Mouse (Mus musculus) small intestine, adult 2 months (tissue): ENCODE measurements around the gene Msi2. TPM values are rescaled to one million over a fixed set of nuclear protein-coding genes. Genes with fewer than 3 reads are reported as not detected.

Experiments
- H3K27ac ChIP-seq: fragments of 200-500 bp; 2 replicates; pipeline ENCODE4 v1.5.1; 2012; ENCODE audit warnings: low read depth, low read length, control low read depth, inconsistent platforms; ENCODE audit not compliant: insufficient read depth
- H3K27me3 ChIP-seq: fragments of 200-500 bp; 2 replicates; pipeline ENCODE4 v1.6.1; 2012; ENCODE audit warnings: mild to moderate bottlenecking, moderate library complexity, low read length, inconsistent platforms; ENCODE audit not compliant: control insufficient read depth, insufficient read depth
- H3K36me3 ChIP-seq: fragments of 200-500 bp; 2 replicates; pipeline ENCODE4 v1.6.1; 2012; ENCODE audit warnings: mild to moderate bottlenecking, low read length, control low read depth, inconsistent platforms; ENCODE audit not compliant: control insufficient read depth, insufficient read depth
- H3K4me1 ChIP-seq: fragments of 200-500 bp; 2 replicates; pipeline ENCODE4 v1.6.1; 2012; ENCODE audit warnings: low read length, inconsistent platforms, mixed read lengths; ENCODE audit not compliant: control insufficient read depth, insufficient read depth, insufficient read length
- H3K4me3 ChIP-seq: fragments of 200-500 bp; 2 replicates; pipeline ENCODE4 v1.5.1; 2012; ENCODE audit warnings: low read depth, mild to moderate bottlenecking, control low read depth, inconsistent platforms, low read length, moderate library complexity
- CTCF ChIP-seq: fragments of 200-500 bp; IDR thresholded peaks from 2 replicates; pipeline ENCODE4 v1.5.1; 2012; ENCODE audit warnings: low read depth, mild to moderate bottlenecking, control low read depth, inconsistent platforms, low read length, moderate library complexity, mixed read lengths; ENCODE audit not compliant: insufficient replicate concordance, insufficient read length; ENCODE audit errors: extremely low read depth
- POLR2A ChIP-seq: fragments of 200-500 bp; IDR thresholded peaks from 2 replicates; pipeline ENCODE4 v1.6.1; 2012; ENCODE audit warnings: low read depth, mild to moderate bottlenecking, control low read depth, inconsistent platforms, low read length, moderate library complexity
- WGBS: fragments of 180-500 bp; shearing (Covaris S2); methylation state at CpG from one replicate; pipeline ENCODE4 v1.1.7; 2018; 5-methylcytosine and 5-hydroxymethylcytosine counted together
- polyA plus RNA-seq: library from polyadenylated mRNA; depleted of rRNA; stranded (reverse); fragments of >200 nt; gene quantifications from 2 replicates; pipeline ENCODE4 v1.2.3, GENCODE M21; 2012

The Msi2 gene
- polyA plus RNA-seq, 1 experiment = 8.8 TPM

DNA sequence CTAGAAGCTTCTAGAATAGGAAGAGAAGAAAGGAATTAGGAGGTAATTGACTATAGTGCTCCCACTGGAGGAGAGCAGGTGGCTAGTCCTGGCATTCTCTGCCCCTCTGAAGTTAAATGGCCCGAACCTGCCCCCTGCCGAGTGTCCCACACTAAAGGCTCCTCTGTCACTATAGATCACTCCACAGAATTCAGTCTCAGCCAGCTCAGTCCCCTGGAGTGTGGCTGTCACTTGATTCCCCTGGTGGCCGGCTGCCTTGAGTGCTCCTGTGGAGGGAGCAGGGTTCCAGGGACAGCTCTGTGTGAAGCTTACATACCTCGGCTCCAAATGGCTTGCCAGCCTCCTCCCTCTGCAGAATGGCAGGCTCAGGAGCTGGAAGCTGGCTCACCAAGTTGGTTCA is 391.3 kb downstream of the Msi2 start:
- H3K4me3 ChIP-seq = no peak overlapping the region
- peaks cover 2% of the 10 kb centered on the region; the same call in 1 of the 2 replicates for H3K4me1 ChIP-seq
- TF ChIP-seq POLR2A (no peak), CTCF (no peak)
- H3K36me3 ChIP-seq = no peaks in the 10 kb centered on the region
- H3K27ac ChIP-seq = no peak overlapping the region
- 38% methylated on average over 4 of the region's 4 CpGs for WGBS
- no peaks in the 10 kb centered on the region for H3K27me3 ChIP-seq

DNA sequence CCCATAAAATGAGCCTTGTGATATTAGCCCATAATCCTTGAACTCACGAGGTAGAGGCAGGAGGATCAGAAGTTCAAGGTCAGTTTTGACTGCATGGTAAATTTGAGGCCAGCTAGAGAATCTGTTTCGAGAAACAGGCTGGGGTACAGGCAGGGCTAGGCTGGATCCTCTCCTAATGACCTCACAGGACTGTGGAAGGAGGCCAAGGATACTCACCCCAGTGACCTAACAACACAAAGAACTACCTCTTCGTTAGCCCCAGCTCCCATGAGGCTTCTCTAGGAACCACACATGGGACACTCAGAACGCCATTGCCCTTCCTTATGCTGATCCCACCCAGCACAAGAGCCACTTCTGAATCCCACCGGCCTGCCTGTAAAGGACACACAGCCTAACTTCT is 399.5 kb downstream of the Msi2 start:
- Histone ChIP-seq H3K4me3 (no peak overlapping the region), H3K27ac (no peak overlapping the region), H3K36me3 (no peaks in the 10 kb centered on the region), H3K27me3 (no peaks in the 10 kb centered on the region), H3K4me1 (no peaks in the 10 kb centered on the region)
- TF ChIP-seq POLR2A (no peak), CTCF (no peak)
- 67% methylated on average over 5 of the region's 5 CpGs for WGBS

DNA sequence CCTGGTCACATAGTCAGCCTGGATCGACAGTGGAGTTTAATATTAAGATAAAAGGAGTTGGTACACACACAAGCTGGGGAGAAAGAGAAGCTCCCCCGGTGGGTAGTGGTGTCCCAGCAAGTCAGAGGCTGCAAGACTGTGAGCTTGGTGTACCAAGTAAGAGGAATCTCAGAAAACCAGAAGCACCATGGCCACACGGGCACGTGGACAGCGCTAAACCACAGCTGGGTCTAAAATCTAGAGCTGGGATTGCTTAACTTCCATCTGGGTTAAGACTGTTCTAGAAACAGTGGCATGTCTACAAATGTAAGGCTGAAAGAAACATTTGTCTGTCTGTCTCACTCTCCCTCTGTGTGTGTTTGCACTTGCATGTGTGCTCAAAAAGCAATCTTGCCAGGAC is 402.9 kb downstream of the Msi2 start:
- H3K36me3 ChIP-seq = no peaks in the 10 kb centered on the region
- WGBS = 79% methylated on average over 5 of the region's 5 CpGs

DNA sequence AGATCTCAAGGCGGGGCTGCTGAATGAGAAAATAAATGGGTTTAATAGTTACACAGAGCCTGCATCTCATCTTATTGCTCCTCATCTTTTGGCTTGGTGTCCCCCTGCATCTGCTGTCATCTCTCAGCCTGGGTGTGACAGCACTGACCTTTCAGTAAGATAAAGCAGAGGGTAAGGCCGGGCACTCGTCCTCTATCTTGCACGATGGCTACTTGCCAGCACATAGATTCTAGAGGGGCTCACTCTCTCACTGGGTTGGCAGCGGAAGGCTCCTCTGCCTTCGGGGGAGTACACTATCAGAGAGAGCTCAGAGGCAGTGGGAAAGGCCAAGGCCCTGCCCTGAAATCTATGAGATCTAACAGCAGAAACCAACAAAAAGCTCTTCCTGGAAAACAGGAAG is 403.8 kb downstream of the Msi2 start:
- no peak for TF ChIP-seq CTCF
- TF ChIP-seq POLR2A = no peak
- WGBS = 65% methylated on average over 6 of the region's 6 CpGs
- no peaks in the 10 kb centered on the region for H3K36me3 ChIP-seq
- no peak overlapping the region for H3K4me3 ChIP-seq
- H3K4me1 ChIP-seq = no peaks in the 10 kb centered on the region
- no peaks in the 10 kb centered on the region for H3K27me3 ChIP-seq
- no peak overlapping the region for H3K27ac ChIP-seq

More for the DNA sequence above, 402.9 kb downstream of the Msi2 start:
- Histone ChIP-seq H3K27ac (no peak overlapping the region), H3K4me3 (no peak overlapping the region), H3K27me3 (no peaks in the 10 kb centered on the region), H3K4me1 (no peaks in the 10 kb centered on the region)
- TF ChIP-seq CTCF (no peak), POLR2A (no peak)

DNA sequence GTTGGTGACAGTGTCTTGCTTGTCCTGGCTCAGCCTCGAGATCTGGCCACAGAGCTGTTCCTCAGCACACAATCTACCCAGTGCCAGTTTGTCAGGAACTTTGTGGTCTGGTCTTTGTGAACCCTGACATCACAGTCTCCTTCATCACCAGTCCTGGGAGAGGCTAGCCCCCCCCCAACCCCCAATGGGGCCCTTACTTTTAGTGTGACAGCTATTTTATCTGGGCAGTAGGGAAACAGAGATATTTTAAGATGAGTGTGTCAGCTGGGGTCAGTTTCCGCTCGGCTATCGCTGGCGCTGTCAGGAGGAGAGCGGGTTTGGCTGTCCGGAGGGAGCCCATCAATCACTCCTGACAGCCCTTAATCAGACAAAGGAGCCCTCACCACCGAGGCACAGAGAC is 404.8 kb downstream of the Msi2 start:
- Histone ChIP-seq H3K4me1 (no peaks in the 10 kb centered on the region), H3K36me3 (no peaks in the 10 kb centered on the region), H3K27me3 (no peaks in the 10 kb centered on the region), H3K4me3 (no peak overlapping the region), H3K27ac (no peak overlapping the region)
- WGBS = 43% methylated on average over 8 of the region's 8 CpGs
- TF ChIP-seq CTCF = no peak
- TF ChIP-seq POLR2A = no peak

DNA sequence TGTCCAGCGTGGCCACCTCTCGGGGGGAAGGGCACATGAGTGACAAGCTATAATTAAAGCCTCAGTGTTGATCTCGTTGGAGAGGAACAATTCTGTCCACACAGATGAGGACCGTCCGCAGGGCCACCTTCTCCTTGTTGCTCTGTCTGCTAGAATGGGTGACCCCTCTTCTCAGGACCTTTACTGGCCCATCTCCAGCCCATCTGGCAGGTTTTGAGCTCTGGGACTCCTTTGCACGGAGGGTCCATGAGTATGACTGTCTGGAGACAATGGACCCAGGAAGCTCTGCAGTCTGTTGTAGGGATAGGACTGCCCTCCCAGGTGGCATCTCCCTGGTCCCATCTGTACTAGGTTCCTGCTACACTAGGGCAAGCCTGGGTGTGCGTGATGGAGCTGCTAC is 406.7 kb downstream of the Msi2 start:
- Histone ChIP-seq H3K4me1 (no peaks in the 10 kb centered on the region), H3K27ac (no peak overlapping the region), H3K27me3 (no peaks in the 10 kb centered on the region), H3K4me3 (no peak overlapping the region), H3K36me3 (no peaks in the 10 kb centered on the region)
- TF ChIP-seq POLR2A = no peak
- TF ChIP-seq CTCF = no peak
- WGBS = 85% methylated on average over 7 of the region's 7 CpGs

DNA sequence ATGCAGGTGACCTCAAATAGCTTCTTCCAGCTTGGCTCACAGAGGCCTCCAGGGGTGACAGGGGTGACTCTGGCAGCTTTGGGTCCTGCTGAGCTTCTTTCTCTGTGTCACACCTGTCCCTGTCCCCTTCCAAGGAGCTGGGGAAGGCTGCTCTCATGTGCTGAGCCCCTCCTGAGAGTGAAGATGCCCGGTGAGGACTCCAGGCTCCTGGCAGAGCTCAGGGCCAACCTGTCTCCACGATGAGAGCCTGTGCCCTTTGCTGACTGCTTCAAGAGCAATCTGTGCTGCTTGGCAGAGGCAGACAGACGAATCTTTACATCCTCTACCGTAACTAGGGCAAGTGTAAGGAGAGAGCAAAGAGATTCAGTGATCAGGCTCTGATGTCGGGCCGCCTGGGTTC is 407.5 kb downstream of the Msi2 start:
- TF ChIP-seq POLR2A (no peak), CTCF (no peak)
- 86% methylated on average over 6 of the region's 6 CpGs for WGBS

More for the DNA sequence above, 407.5 kb downstream of the Msi2 start:
- no peak overlapping the region for H3K4me3 ChIP-seq
- H3K27ac ChIP-seq = no peak overlapping the region
- H3K36me3 ChIP-seq = no peaks in the 10 kb centered on the region
- no peaks in the 10 kb centered on the region for H3K4me1 ChIP-seq
- no peaks in the 10 kb centered on the region for H3K27me3 ChIP-seq
